Mouse (Mus musculus) mouse trophoblast stem cell (cell line): ENCODE data around the gene Uaca.

Experiments
- in situ Hi-C, 2 experiments: fragments of 300-500 bp; cut with MseI, MboI; formaldehyde crosslinking; loops; 2 replicates in 1 of 2; 3 replicates in 1 of 2; pipeline ENCODE4 v1.15.1; 2025

Gene Uaca

GRCm38 (mm10) chr9:60836151-60836550, 41.8 kb downstream of the Uaca start:
- in situ Hi-C loops: no loop called here

DNA sequence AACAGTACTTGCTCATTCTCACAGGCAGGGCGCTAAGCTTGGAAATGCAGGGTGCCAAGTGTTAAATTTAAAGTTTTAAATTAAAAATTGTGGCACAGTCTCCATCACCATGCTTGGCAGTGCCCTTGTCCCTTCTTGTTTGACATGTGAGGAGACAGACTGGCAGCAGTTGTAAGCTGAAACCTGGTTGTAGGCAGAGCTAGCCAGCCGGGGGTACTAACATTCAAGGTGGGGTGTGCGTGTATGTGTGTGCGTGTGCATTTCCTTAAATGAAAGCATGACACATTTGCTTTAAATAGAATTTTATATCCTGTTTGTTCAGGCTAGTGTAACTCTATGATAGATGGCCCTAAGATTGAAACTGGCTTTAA, 42.7 kb downstream of the Uaca start:
- in situ Hi-C loops: no loop called here

DNA sequence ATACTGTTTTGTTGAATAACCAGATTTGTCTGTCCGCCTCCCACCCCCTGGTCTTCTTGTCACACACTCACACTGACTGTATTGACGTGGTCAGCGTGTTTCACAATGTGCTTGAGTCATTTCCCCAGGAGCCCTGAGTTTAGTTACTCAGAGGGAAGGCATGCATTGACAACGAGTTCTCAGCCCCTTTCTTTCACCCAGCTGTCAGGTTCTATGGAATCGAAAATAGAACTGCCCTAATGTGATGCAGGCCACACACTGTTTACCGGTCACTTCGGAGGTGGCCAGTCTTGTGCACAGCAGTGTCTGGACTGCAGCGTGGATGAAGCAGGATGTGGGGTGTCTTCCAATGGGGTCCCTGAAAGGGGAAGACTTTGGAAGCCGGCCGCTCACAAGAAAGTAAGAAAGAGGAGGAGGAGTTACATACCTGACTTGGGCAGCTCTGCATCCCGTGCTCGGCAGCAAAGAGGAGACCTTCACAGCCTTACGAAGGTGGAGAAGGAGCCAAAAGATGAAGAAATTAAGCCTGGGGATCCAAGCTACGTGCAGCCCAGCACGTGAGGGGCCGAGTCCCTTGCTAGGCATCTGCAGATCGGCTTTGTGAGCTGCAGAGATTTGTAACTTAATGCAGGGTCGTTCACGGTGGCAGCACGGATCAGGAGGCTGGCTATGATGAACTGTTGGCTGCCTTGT, 43.3 kb downstream of the Uaca start:
- in situ Hi-C loops: no loop called here

GRCm38 (mm10) chr9:60838331-60838872, 44.1 kb downstream of the Uaca start:
- in situ Hi-C loops: no loop called here

- in situ Hi-C loops: no loop called here
These were observed 47.1 kb downstream of the Uaca start for GRCm38 (mm10) chr9:60841393-60841792.

DNA sequence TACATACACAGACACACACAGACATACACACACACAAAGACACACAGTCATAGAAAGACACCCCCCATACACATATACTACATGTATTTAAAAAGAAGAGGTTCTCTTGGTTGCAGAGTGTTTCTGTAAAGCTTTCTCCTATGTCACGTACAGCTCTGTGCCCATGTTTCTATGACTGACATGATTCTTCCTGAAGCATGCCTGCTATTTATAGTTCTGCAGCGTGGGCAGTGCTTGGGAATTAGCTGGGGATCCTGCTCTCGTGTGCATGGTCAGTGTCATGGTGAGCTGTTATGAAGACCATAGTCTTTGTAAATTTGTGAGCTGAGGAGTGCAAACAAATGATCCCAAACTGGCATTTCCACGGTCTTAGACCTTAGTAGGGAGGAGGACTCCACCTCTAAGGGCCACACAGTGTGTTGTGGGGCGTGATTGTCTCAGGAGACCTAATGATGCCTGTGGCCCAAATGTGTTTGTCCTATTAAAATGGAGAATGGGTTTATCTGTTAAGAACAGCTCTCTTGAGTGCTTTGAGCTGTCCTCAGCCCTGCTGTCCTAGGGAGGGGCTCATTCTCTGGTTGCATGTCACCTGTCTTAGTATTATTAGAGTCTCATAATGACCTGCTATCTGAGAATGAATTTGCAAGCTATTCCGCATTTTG, 49.2 kb downstream of the Uaca start:
- in situ Hi-C loops: no loop called here

- in situ Hi-C loops: no loop called here
These were observed 54.4 kb downstream of the Uaca start for GRCm38 (mm10) chr9:60848730-60849129.

DNA sequence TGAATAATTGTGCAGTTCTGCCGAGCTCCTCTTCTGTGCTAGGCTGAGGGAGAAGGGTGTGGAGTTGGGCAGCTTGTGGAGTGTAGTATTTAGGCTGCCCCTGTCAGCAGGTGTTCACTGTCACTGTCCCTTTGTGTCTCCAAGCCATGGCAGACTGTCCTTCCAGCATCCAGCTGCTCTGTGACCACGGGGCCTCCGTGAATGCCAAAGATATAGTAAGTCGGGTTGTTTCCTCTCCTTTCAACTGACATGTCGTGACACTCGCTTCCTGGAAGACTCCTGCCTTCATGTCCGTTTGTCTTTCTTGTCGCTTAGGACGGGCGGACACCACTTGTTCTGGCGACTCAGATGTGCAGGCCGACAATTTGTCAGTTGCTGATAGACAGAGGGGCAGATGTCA, 55.6 kb downstream of the Uaca start:
- in situ Hi-C loops: loop anchor here in 1 of 2 experiments (10.0 kb wide), 1 partner anchor 135 kb away; the partner anchor contains the start of gene Larp6

DNA sequence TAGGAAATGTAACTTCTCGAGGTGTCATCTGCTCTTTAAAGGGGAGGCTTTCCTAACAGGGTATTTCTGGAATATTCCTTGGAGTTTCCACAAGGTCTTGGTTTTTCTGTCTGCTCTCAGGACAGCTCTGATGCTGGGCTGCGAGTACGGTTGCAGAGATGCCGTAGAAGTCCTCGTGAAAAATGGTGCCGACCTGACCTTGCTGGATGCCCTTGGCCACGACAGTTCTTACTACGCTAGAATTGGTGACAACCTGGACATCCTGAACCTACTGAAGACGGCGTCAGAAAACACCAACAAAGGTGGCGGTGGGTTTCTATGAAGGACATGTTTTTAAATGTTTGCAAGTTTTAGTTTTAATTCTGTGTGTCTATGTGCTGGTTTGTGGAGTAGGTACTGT, 59.9 kb downstream of the Uaca start:
- in situ Hi-C loops: loop anchor here in 1 of 2 experiments (10.0 kb wide), 1 partner anchor 139 kb away; the partner anchor contains the start of gene Larp6

GRCm38 (mm10) chr9:60857833-60858232, 63.5 kb downstream of the Uaca start:
- in situ Hi-C loops: loop anchor here (5.0 to 10.0 kb wide), 2 partner anchors 41 to 143 kb away; partner anchors contain the start of gene Larp6 (in 1 of the 2)

- in situ Hi-C loops: loop anchor here (5.0 to 10.0 kb wide), 2 partner anchors 41 to 144 kb away; partner anchors contain the start of gene Larp6 (in 1 of the 2)
These were observed 64.1 kb downstream of the Uaca start for GRCm38 (mm10) chr9:60858306-60858960.

GRCm38 (mm10) chr9:60859031-60859430, 64.7 kb downstream of the Uaca start:
- in situ Hi-C loops: loop anchor here (5.0 to 10.0 kb wide), 2 partner anchors 42 to 144 kb away; partner anchors contain the start of gene Larp6 (in 1 of the 2)

GRCm38 (mm10) chr9:60861030-60861429, 66.7 kb downstream of the Uaca start:
- in situ Hi-C loops: no loop called here

- in situ Hi-C loops: no loop called here
These were observed 70.3 kb downstream of the Uaca start for GRCm38 (mm10) chr9:60864664-60865063.

GRCm38 (mm10) chr9:60865866-60866265, 71.5 kb downstream of the Uaca start:
- in situ Hi-C loops: no loop called here

DNA sequence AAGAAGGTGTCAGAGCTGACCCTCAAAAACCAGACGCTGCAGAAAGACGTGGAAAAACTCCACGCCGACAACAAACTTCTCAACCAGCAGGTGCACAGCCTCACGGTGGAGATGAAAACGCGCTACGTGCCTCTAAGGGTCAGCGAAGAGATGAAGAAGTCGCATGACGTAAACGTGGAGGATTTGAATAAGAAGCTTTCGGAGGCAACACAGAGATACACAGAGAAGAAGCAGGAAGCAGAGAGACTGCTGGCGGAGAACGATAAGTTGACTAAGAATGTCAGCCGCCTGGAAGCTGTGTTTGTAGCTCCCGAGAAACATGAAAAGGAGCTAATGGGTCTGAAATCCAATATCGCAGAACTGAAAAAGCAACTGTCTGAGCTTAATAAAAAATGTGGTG, 76.1 kb downstream of the Uaca start:
- in situ Hi-C loops: no loop called here

DNA sequence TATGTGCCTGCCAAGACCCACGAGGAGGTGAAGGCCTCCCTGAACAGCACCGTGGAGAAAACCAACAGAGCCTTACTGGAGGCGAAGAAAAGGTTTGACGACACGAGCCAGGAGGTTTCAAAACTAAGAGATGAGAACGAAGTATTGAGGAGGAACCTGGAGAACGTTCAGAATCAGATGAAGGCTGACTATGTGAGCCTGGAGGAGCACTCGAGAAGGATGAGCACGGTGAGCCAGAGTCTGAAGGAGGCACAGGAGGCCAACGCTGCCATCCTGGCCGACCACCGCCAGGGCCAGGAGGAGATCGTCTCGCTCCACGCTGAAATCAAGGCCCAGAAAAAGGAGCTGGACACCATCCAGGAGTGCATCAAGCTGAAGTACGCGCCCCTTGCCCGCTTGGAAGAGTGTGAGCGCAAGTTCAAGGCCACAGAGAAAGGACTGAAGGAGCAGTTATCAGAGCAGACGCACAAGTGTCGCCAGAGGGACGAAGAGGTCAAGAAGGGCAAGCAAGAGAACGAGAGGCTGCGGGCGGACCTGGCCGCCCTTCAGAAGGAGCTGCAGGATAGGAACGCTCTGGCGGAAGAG, 76.7 kb downstream of the Uaca start:
- in situ Hi-C loops: no loop called here

DNA sequence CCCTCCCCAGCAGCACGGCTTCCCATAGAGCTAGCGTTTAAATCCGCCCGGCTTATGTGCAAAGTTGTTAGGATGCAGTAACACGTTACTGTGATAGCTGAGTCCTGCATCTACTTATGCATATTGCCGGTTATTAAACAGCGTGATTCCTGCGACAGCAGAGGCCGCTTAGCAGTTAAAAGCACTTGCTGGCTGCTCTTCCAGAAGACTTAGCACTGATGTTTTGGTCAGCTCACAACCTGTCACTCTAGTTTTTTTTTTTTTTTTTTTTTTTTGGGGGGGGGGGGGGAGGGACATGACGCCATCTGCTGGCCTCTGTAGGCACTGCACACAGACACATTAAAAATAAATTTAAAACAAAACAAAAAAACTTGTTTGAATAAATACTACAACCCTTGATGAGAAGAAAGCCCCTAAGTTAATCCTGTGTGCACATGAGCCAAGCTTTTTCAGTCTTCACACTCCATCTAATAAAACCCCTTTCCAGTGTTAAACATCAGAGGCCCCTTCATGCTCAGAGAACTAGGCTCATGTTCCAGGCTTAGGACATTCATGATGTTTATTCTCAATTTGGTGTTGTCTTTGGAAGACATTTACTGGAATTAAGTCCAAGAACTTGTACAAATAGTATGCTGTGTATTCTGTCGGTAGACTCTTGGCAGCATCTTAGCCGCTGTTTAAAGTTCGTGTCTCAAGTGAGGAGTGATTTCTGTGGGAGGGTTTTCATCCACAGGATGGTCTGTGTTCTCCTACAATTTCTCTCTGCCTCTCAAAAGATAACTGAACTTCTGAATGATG, 79.1 kb downstream of the Uaca start:
- in situ Hi-C loops: no loop called here

DNA sequence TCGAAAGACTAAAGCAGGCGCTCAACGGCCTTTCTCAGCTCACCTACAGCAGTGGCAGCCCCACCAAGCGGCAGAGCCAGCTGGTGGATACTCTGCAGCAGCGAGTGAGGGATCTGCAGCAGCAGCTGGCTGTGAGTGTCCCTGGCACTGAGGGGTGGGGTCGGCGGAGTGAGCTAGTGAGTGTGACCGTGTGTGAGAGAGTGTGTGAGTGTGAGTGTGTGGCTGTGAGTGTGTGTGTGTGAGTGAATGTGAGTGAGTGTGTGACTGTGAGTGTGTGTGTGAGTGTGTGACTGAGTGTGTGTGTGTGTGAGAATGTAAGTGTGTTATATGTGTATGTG, 79.7 kb downstream of the Uaca start:
- in situ Hi-C loops: no loop called here

- in situ Hi-C loops: no loop called here
These were observed 81.7 kb downstream of the Uaca start for GRCm38 (mm10) chr9:60876085-60876484.

GRCm38 (mm10) chr9:60876531-60876930, 82.2 kb downstream of the Uaca start:
- in situ Hi-C loops: no loop called here
